Mouse (Mus musculus) hindbrain, embryonic 11.5 days (tissue): ENCODE measurements at regions not wholly inside any gene's neighbourhood (a gene's known extent, or its start where the extent isn't known, plus 50 kb on each side); places are given as distances from the start of the nearest gene placed in this dataset.

ENCODE experiments used
- ATAC-seq: fragments of 200-750 bp; cut with Nextera tagmentation; 2 replicates; pipeline ENCODE4 v1.8.0; 2017; ENCODE audit warnings: mild to moderate bottlenecking, moderate TSS enrichment, moderate library complexity; ENCODE audit not compliant: low FRiP score
- DNase-seq: peaks from one replicate; pipeline ENCODE4 v3.0.0-alpha.2; 2015; ENCODE audit warnings: low spot score
- H3K27ac ChIP-seq: fragments of 300-500 bp; sonication (generic); 2 replicates; pipeline ENCODE4 v1.5.1; 2014; ENCODE audit warnings: mild to moderate bottlenecking, low read depth, low read length
- H3K27me3 ChIP-seq: fragments of 300-500 bp; sonication (generic); 2 replicates; pipeline ENCODE4 v1.6.1; 2014; ENCODE audit warnings: mild to moderate bottlenecking, low read length, moderate library complexity, mixed read lengths; ENCODE audit not compliant: control insufficient read depth, insufficient read depth
- H3K36me3 ChIP-seq: fragments of 300-500 bp; sonication (generic); 2 replicates; pipeline ENCODE4 v1.6.1; 2014; ENCODE audit warnings: mild to moderate bottlenecking, low read length, moderate library complexity, mixed read lengths; ENCODE audit not compliant: control insufficient read depth, insufficient read depth
- H3K4me1 ChIP-seq: fragments of 300-500 bp; sonication (generic); replicated peaks from 2 replicates; pipeline ENCODE4 v1.6.1; 2014; ENCODE audit warnings: low read length, mixed read lengths; ENCODE audit not compliant: control insufficient read depth, insufficient read depth
- H3K4me2 ChIP-seq: fragments of 300-500 bp; sonication (generic); replicated peaks from 2 replicates; pipeline ENCODE4 v1.6.1; 2014; ENCODE audit warnings: mild to moderate bottlenecking, low read depth, low read length
- H3K4me3 ChIP-seq: fragments of 300-500 bp; sonication (generic); 2 replicates; pipeline ENCODE4 v1.5.1; 2014; ENCODE audit warnings: low read depth, low read length
- H3K9ac ChIP-seq: fragments of 300-500 bp; sonication (generic); 2 replicates; pipeline ENCODE4 v1.6.1; 2014; ENCODE audit warnings: low read depth, low read length
- H3K9me3 ChIP-seq: fragments of 300-500 bp; sonication (generic); 2 replicates; pipeline ENCODE4 v1.6.1; 2016; ENCODE audit warnings: low read length; ENCODE audit not compliant: control insufficient read depth
- WGBS: fragments of 180-500 bp; shearing (Covaris S2); extraction: QIAGEN DNeasy Blood & Tissue Kit; methylation state at CpG from one replicate; pipeline ENCODE4 v1.1.7; 2014; 5-methylcytosine and 5-hydroxymethylcytosine counted together

DNA sequence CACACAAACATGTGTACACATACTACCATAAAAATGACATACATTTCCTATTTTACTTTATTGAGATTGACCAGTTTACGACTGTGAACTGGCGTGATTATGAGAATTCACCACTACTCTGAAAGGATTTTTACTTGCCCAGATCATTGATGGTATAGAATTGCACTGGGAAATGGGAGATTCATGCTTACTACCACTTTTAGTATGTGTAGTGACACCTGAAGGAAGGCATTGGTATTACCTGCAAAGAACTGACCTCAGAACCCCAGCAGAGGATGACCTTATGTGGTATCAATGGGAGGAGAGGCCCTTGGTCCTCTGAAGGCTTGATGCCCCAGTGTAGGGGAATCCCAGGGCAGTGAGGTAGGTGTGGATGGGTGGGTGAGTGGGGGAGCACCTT is 699.8 kb upstream of the Cntn5 start:
- Histone ChIP-seq H3K4me1 (no peaks in the 10 kb centered on the region), H3K9me3 (no peaks in the 10 kb centered on the region), H3K27ac (no peak overlapping the region), H3K36me3 (no peaks in the 10 kb centered on the region), H3K27me3 (no peaks in the 10 kb centered on the region), H3K4me2 (no peak overlapping the region), H3K9ac (no peak overlapping the region), H3K4me3 (no peak overlapping the region)
- WGBS, result 98% methylated on average over 2 of the region's 2 CpGs
- DNase-seq, result no peak
- ATAC-seq, result no peak

DNA sequence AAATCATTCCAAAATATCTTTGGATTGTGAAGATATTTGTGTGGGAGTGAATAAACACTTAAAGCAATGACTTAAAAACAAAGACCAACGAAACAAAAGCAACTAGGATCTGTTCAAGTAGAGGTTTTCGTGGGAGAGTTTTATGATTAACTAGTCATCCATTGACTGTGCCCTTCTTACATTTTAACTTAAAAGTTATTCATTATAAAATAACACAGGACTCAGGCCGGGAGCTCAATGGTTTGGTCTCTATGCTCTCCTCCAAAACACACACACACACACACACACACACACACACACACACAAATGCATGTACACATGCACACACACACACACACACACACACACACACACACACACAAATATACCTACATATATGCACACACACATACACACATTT is 699.3 kb upstream of the Cntn5 start:
- ATAC-seq, result no peak
- H3K36me3 ChIP-seq, result no peaks in the 10 kb centered on the region

DNA sequence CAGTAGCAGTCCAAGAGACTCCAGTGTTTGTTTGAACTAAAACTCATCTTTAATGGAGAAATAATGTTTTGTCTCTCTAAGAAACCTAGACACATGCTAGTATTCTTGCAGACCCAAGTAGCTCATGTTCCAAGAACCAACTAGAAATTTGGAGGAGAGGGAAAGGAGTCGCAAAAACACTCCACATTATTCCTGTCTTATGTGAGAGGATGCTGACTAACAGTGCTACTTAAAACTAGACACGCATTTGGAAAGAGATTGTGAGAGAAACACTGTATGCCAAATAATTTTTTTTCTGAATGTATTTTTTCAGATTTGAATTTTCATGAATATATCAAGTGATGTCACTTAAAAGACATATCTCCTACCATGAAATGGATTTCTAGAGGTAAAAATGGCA is 698.3 kb upstream of the Cntn5 start:
- no peak overlapping the region for H3K4me2 ChIP-seq
- ATAC-seq, result no peak
- WGBS, result 92% methylated on average over 2 of the region's 2 CpGs
- H3K27ac ChIP-seq, result no peak overlapping the region
- H3K9ac ChIP-seq, result no peak overlapping the region
- no peak for DNase-seq
- no peaks in the 10 kb centered on the region for H3K36me3 ChIP-seq
- H3K9me3 ChIP-seq, result no peaks in the 10 kb centered on the region
- no peaks in the 10 kb centered on the region for H3K4me1 ChIP-seq
- no peaks in the 10 kb centered on the region for H3K27me3 ChIP-seq
- no peak overlapping the region for H3K4me3 ChIP-seq

More for the DNA sequence above, 699.3 kb upstream of the Cntn5 start:
- H3K4me1 ChIP-seq, result no peaks in the 10 kb centered on the region
- DNase-seq, result no peak
- no peak overlapping the region for H3K4me3 ChIP-seq
- H3K4me2 ChIP-seq, result no peak overlapping the region
- H3K27ac ChIP-seq, result no peak overlapping the region
- no peaks in the 10 kb centered on the region for H3K9me3 ChIP-seq
- H3K9ac ChIP-seq, result no peak overlapping the region
- H3K27me3 ChIP-seq, result no peaks in the 10 kb centered on the region
- 69% methylated on average over 3 of the region's 3 CpGs for WGBS

DNA sequence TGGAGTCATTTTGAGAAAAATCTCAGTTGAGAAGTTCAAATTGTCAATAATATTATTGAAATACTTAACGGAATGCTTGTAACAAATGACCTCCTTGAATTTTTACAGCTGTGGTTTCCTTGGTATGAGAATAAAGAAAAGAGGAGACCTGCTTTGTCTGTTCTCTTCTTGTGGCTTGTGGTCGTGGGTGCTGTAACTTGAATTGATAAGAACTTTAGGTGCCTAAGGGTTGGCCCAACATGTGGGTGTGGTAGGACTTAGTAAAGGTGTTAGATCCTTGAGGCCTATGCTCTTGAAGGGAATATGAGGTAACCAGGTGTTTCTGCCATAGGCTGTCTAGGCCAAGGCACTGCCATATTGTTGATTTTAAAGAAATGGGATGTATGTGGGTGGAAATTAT is 674.4 kb upstream of the Cntn5 start:
- ATAC-seq, result no peak
- Histone ChIP-seq H3K36me3 (no peaks in the 10 kb centered on the region), H3K4me1 (no peaks in the 10 kb centered on the region), H3K4me3 (no peak overlapping the region), H3K27ac (no peak overlapping the region), H3K9ac (no peak overlapping the region), H3K27me3 (no peaks in the 10 kb centered on the region), H3K9me3 (no peaks in the 10 kb centered on the region), H3K4me2 (no peak overlapping the region)
- 83% methylated on average over 2 of the region's 2 CpGs for WGBS
- DNase-seq, result no peak

DNA sequence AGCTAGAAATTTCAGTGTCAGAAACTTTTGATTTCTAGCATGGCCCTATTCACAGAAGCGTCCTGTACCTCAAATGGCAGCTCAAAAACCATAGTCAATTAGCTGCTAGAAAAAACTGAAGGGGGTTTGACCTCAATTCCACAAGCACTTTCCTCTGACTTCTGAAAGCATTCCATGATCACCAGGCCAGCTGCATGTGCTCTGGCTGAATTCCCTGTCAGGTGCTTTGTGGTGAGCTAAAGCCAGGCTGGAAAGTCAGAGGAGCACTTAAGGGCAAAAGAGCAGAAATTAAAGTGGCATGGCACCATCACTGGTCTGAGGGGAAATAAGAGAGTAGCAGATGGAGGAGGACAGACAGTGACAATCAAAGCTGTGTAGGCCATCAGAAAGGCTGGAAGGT is 658.3 kb upstream of the Cntn5 start:
- H3K27me3 ChIP-seq, result no peaks in the 10 kb centered on the region
- WGBS, result 73% methylated on average over 1 of the region's 1 CpGs
- no peaks in the 10 kb centered on the region for H3K4me1 ChIP-seq
- DNase-seq (no peak), ATAC-seq (no peak)
- H3K9ac ChIP-seq, result no peak overlapping the region
- H3K4me3 ChIP-seq, result no peak overlapping the region
- no peaks in the 10 kb centered on the region for H3K36me3 ChIP-seq
- no peak overlapping the region for H3K27ac ChIP-seq
- H3K9me3 ChIP-seq, result no peaks in the 10 kb centered on the region
- no peak overlapping the region for H3K4me2 ChIP-seq

DNA sequence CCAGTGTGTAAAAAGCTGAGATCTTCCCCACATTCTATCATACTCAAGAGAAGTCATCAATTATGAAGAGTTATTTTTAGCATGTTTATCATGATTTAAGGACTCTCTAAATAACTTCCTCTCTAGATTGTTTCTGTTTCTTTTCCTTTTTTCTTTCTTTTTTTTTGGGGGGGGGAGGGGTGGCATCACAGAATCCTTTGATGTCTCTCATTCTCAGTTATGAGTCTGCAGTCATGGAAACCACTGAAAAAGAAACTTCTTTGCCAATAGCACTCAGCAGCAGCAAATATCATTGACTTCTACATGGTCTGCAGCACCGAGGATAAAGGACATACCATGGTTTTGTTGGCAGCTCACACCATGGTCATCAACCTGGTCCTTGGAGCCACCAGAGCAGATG is 654.8 kb upstream of the Cntn5 start:
- H3K27me3 ChIP-seq, result no peaks in the 10 kb centered on the region
- WGBS, result 79% methylated on average over 1 of the region's 1 CpGs
- H3K9me3 ChIP-seq, result no peaks in the 10 kb centered on the region
- no peak for DNase-seq
- no peak overlapping the region for H3K27ac ChIP-seq
- ATAC-seq, result no peak
- no peak overlapping the region for H3K4me3 ChIP-seq
- no peaks in the 10 kb centered on the region for H3K36me3 ChIP-seq
- no peaks in the 10 kb centered on the region for H3K4me1 ChIP-seq
- no peak overlapping the region for H3K4me2 ChIP-seq
- no peak overlapping the region for H3K9ac ChIP-seq

DNA sequence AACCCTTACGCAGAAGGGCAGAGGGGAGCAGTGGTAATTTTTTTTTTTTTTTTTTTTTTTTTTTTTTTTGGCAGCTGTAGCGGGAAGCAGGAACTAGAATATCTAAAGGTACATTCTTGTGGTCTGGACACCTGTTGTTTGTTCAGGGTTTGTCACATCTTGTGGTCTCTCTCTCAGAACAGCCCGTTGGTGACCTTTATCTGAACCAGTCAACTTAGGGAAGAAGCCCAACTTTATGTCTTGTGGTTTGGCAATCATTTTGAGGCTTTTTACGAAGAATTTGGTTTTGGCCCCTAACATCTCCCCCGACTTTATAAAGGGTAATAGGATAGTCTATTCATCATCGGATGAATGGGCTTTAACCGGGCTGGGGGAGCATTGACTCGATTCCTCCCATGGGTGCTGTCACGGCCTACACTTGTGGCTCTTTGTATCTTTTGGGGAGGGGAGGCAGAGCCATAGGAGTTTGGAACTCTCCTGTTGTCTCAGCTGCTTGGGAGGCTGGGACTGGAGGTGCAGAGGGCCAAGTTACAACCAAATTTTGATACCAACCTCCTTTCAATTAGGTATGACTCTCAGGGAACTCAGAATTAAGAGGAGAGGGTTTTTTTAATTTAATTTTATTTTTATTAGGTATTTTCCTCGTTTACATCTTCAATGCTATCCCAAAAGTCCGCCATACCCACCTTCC is 609.4 kb upstream of the Cntn5 start:
- Histone ChIP-seq H3K4me3 (no peak overlapping the region), H3K36me3 (no peaks in the 10 kb centered on the region), H3K4me2 (no peak overlapping the region), H3K27ac (no peak overlapping the region), H3K9ac (no peak overlapping the region), H3K27me3 (no peaks in the 10 kb centered on the region), H3K9me3 (no peaks in the 10 kb centered on the region), H3K4me1 (no peaks in the 10 kb centered on the region)
- ATAC-seq (no peak), DNase-seq (no peak)
- 87% methylated on average over 11 of the region's 11 CpGs for WGBS
